Mouse (Mus musculus): ENCODE data around the gene Xxylt1. TPM values are rescaled to one million over a fixed set of nuclear protein-coding genes. Genes with fewer than 3 reads are reported as not detected.
A peak's percentile ranks its signal among the peaks of the same experiment; 100 is the strongest.

Xxylt1 gene
- 11.9 and 12.5 TPM in 2 replicates for polyA plus RNA-seq (2015; fragmentation: Nextera tagmentation; extraction: Ambion mirVana)

DNA sequence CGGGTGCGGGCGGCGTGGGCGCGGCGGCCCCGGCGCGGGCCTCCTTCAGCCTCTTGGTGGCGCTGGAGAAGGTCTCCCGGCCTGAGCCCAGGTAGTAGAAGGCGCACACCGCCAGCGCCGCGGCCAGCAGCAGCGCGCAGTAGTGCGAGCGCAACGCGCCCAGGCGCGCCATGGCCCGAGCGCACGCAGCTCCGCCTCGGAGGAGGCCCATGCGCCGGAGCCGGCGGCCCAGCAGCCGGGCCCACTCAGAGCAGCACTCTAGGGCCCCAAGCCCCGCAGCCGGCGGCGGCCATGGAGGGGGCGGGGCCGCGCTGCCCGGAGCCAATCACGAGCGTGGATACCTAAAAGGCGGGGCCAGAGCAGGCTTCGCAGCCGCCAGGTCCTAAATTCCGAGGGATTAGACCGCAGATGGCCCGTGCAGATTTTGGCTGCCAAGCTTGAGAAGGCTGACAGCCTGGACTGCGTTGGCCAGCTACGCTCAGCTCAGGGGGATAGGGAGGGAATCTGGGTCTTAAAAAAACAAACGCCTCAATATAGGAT lies at the start of gene Xxylt1:
Xxylt1 (minus strand) TSS at position 308 of the 540 bp plus-strand sequence.
- H3K9ac ChIP-seq = peak within 1 kb of the TSS; percentile 81
- peak within 1 kb of the TSS; percentile 96 for H3K27ac ChIP-seq
- no peaks in the 10 kb centered on the region for H3K36me3 ChIP-seq (replicated peaks)
- ATAC-seq (replicated peaks) = peak; percentile 99
- WGBS = under 1% methylated on average over 54 of the region's 54 CpGs
- H3K27me3 ChIP-seq (replicated peaks) = no peaks in the 10 kb centered on the region
- peak within 1 kb of the TSS; percentile 87 for H3K4me2 ChIP-seq
- H3K4me3 ChIP-seq = peak within 1 kb of the TSS; percentile 97
- H3K4me1 ChIP-seq = peaks cover 19% of the 10 kb centered on the region
- H3K9me3 ChIP-seq = no peaks in the 10 kb centered on the region

DNA sequence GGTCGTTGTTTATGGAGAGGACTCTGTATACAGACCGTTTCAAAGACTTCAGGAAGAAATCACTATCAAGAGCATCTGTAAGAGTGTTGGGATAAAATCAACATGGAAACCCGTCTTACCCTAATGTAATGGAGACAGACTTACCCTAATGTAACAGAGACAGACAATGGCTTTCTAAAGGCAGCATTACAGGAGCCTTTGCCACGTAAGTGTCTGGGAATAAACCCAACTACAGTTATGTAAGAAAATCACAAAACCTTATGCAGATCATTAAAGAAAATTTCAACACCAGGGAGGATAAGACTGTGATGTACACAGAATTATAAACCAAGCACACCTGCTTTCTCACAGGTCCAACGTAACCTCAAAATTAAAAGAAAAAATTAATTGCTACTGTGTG lies 46.9 kb upstream of the Xxylt1 start:
- H3K36me3 ChIP-seq (replicated peaks) = 0 out of 2 replicates have a peak, but pooled peaks cover 3% of the 10 kb centered on the region
- H3K9ac ChIP-seq = no peak overlapping the region
- H3K4me3 ChIP-seq = no peak overlapping the region
- no peak overlapping the region for H3K4me2 ChIP-seq
- H3K27me3 ChIP-seq (replicated peaks) = no peaks in the 10 kb centered on the region
- ATAC-seq (replicated peaks) = no peak
- H3K4me1 ChIP-seq = no peaks in the 10 kb centered on the region
- H3K9me3 ChIP-seq = no peaks in the 10 kb centered on the region
- WGBS = 90% methylated on average over 5 of the region's 5 CpGs
- no peak overlapping the region for H3K27ac ChIP-seq

DNA sequence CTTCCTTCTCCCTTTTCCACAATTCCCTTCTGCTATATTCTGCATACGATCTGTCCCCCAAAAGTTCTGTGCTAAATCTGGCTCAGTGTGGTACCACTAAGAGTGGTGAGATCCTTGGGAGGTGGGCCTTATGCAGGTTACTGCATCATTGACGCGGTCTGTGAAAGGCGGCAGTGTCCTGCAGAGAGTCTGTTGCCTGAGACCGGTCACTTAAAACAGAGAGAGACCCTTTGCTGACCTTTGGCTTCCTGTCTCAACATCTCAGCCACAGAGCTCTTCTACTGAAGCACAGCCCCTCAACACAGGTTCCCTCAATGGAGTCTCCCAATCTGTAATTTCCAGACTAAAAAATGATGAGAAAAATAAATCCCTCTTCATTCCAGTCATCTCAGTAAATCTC lies 43.8 kb upstream of the Xxylt1 start:
- Histone ChIP-seq H3K36me3 (replicated peaks) (0 out of 2 replicates have a peak, but pooled peaks cover 5% of the 10 kb centered on the region), H3K27me3 (replicated peaks) (no peaks in the 10 kb centered on the region), H3K4me1 (no peaks in the 10 kb centered on the region), H3K27ac (no peak overlapping the region), H3K4me2 (no peak overlapping the region), H3K9ac (no peak overlapping the region), H3K9me3 (no peaks in the 10 kb centered on the region), H3K4me3 (no peak overlapping the region)
- ATAC-seq (replicated peaks) = no peak
- WGBS = 77% methylated on average over 5 of the region's 5 CpGs

DNA sequence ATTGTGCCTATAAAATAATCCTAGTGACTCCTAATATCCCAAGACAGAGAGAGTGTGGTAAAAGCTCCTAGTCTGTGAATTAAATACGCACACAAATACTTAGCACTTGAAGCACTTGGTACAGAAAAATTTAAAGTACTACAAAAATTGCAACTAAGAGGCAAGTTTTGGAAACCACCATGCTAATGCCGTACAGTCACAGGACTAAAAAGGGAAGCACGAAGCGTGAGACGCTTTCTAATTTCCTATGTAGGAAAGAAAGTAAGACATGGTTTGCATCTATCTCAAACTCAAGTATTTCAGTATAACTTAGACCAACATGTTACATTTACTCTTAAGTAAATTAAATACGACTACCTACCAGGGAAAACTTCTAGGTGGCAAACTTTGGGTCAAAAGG lies 40.4 kb upstream of the Xxylt1 start:
- H3K4me3 ChIP-seq = no peak overlapping the region
- no peaks in the 10 kb centered on the region for H3K9me3 ChIP-seq
- WGBS = 98% methylated on average over 6 of the region's 6 CpGs
- H3K4me2 ChIP-seq = no peak overlapping the region
- H3K36me3 ChIP-seq (replicated peaks) = 0 out of 2 replicates have a peak, but pooled peaks cover 2% of the 10 kb centered on the region
- no peak overlapping the region for H3K9ac ChIP-seq
- ATAC-seq (replicated peaks) = no peak
- no peaks in the 10 kb centered on the region for H3K27me3 ChIP-seq (replicated peaks)
- no peaks in the 10 kb centered on the region for H3K4me1 ChIP-seq
- H3K27ac ChIP-seq = no peak overlapping the region

DNA sequence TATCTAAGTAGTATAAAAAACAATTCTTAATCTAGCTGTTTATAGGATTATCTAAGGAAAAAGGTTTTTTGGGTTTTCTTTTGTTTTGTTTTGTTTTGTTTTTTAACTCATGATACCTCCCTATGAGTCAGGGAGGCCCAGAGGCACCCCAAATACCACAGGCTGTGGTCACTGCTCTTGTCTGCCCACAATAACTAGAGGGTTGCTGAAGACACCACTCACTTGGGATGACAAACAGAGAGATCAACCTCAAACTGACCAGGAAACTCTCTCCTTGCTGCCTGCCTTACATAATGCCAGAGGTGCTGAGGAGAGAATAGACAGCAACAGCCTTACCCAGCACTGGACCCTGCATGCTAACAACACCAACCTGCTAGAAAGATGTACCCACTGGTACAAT lies 32.4 kb upstream of the Xxylt1 start:
- no peak overlapping the region for H3K4me3 ChIP-seq
- no peak for ATAC-seq (replicated peaks)
- no peaks in the 10 kb centered on the region for H3K27me3 ChIP-seq (replicated peaks)
- no peak overlapping the region for H3K4me2 ChIP-seq
- no peaks in the 10 kb centered on the region for H3K9me3 ChIP-seq
- H3K36me3 ChIP-seq (replicated peaks) = peaks cover 21% of the 10 kb centered on the region
- H3K4me1 ChIP-seq = no peaks in the 10 kb centered on the region
- H3K27ac ChIP-seq = no peak overlapping the region
- no peak overlapping the region for H3K9ac ChIP-seq

DNA sequence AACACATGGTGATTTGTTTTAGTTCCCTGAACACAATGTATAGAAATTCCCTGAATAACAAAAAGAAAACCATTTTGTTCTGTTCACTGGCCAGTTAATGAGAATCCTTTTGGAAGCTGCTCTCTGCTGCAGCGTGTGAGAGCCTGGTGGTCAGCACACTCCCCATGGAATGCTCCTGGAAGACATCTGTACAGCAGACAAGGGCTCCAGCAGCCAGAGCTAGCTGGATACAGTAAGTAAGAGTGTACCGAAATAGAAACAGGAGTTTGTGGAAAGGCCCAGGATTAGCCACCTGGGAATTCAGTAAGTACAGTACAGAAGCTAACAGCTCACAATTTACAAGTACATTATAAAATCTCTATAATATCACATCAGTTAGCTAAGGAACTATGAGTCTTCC lies 20.1 kb upstream of the Xxylt1 start:
- H3K9me3 ChIP-seq = no peaks in the 10 kb centered on the region
- H3K27me3 ChIP-seq (replicated peaks) = no peaks in the 10 kb centered on the region
- no peak overlapping the region for H3K27ac ChIP-seq
- no peak for ATAC-seq (replicated peaks)
- H3K9ac ChIP-seq = no peak overlapping the region
- H3K4me2 ChIP-seq = no peak overlapping the region
- peaks cover 22% of the 10 kb centered on the region; the same call in 1 of the 2 replicates for H3K36me3 ChIP-seq (replicated peaks)
- H3K4me3 ChIP-seq = no peak overlapping the region
- 73% methylated on average over 2 of the region's 2 CpGs for WGBS
- H3K4me1 ChIP-seq = no peaks in the 10 kb centered on the region

DNA sequence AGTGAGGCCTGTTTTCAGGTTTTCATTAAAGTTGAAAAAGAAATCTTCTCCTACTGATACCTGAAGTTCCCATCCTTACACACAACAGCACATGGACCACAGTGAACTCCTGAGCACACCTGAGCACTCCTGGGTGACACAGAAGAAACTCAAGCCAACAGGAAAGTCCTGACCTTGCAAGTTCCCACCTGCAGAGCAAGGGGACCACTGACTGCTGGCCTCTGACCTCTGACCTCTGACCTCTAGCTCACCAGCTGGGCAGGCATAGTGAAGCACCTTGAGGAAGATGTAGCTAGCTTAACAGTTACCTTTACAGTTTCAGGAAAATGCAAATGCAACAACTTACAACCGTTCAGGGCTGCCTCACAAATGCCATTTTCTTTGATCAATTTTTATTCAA lies 18.7 kb upstream of the Xxylt1 start:
- H3K36me3 ChIP-seq (replicated peaks) = peaks cover 22% of the 10 kb centered on the region; the same call in 1 of the 2 replicates
- ATAC-seq (replicated peaks) = no peak
- WGBS = 86% methylated on average over 1 of the region's 1 CpGs

DNA sequence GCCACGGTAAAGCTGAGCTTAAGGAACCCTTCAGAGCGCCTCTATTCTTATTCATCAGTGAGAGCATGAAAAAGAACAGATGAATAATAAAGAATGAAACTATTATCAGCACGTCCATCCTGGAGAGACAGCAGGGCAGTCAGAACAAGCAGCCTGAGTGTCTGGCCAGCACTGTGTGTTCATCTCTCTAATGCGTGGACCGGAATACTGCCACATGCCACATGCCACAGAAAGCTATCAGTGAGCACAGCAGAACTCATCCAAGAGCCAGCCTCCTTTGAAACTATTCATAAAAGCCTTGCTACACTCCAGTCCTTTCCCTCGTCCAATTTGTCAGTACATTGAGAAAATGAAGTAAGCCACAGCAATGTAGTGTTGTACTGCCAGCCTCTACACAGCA lies 12.8 kb upstream of the Xxylt1 start:
- 43% methylated on average over 6 of the region's 6 CpGs for WGBS
- Histone ChIP-seq H3K4me3 (no peak overlapping the region), H3K9me3 (no peaks in the 10 kb centered on the region), H3K9ac (no peak overlapping the region), H3K36me3 (replicated peaks) (0 out of 2 replicates have a peak, but pooled peaks cover under 1% of the 10 kb centered on the region), H3K4me2 (no peak overlapping the region), H3K4me1 (no peaks in the 10 kb centered on the region), H3K27me3 (replicated peaks) (no peaks in the 10 kb centered on the region), H3K27ac (no peak overlapping the region)
- no peak for ATAC-seq (replicated peaks)

More for the DNA sequence above, 18.7 kb upstream of the Xxylt1 start:
- no peak overlapping the region for H3K4me2 ChIP-seq
- no peaks in the 10 kb centered on the region for H3K4me1 ChIP-seq
- no peaks in the 10 kb centered on the region for H3K27me3 ChIP-seq (replicated peaks)
- no peak overlapping the region for H3K27ac ChIP-seq
- no peak overlapping the region for H3K4me3 ChIP-seq
- no peaks in the 10 kb centered on the region for H3K9me3 ChIP-seq
- H3K9ac ChIP-seq = no peak overlapping the region

DNA sequence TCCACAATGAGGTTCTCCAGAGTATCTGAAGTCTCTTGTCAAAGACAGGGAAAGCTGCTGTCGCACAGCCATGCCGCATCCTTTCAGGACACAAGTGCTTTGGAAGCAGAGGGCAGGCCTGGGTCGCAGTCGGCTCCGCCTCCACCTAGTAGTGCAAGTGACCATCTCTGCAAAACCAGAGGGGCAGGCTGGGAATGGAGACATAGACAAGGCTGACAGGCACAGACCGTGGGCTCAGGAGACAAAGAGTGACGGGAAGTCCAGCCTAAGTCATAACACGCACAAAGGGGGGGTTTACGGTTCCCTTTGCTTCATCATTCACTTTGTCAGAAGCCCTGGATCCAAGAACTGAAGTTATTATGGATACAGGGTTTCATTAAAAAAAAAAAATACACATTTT lies 12.0 kb upstream of the Xxylt1 start:
- Histone ChIP-seq H3K4me3 (no peak overlapping the region), H3K4me2 (no peak overlapping the region), H3K9ac (no peak overlapping the region), H3K27me3 (replicated peaks) (no peaks in the 10 kb centered on the region), H3K9me3 (no peaks in the 10 kb centered on the region), H3K4me1 (no peaks in the 10 kb centered on the region), H3K36me3 (replicated peaks) (no peaks in the 10 kb centered on the region), H3K27ac (no peak overlapping the region)
- WGBS = 32% methylated on average over 9 of the region's 9 CpGs
- ATAC-seq (replicated peaks) = no peak

DNA sequence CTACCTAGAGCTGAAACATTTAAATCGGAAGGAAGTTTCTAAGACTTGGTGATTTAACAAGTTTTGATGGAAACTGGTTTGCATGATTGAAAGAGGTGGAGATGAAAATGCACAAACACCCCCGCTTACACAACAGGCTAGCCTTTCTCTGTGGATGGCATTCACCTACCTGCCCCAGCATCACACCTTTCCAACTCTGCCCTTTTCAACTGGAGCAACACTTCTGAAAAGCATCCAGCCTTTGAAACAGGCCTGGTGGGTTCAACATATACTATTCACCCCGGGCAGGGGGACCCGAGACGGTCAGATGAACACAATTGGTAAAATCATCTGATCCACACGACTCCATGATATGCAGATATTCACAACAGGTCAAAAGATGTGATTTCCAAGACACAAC lies 659 bp upstream of the Xxylt1 start:
- Histone ChIP-seq H3K36me3 (replicated peaks) (no peaks in the 10 kb centered on the region), H3K27ac (no peak overlapping the region), H3K9ac (no peak overlapping the region), H3K9me3 (no peaks in the 10 kb centered on the region), H3K4me2 (peak overlapping the region; percentile 87; the same call in 1 of the 2 replicates), H3K4me3 (no peak overlapping the region), H3K4me1 (peaks cover 19% of the 10 kb centered on the region), H3K27me3 (replicated peaks) (no peaks in the 10 kb centered on the region)
- no peak for ATAC-seq (replicated peaks)
- 64% methylated on average over 6 of the region's 6 CpGs for WGBS

DNA sequence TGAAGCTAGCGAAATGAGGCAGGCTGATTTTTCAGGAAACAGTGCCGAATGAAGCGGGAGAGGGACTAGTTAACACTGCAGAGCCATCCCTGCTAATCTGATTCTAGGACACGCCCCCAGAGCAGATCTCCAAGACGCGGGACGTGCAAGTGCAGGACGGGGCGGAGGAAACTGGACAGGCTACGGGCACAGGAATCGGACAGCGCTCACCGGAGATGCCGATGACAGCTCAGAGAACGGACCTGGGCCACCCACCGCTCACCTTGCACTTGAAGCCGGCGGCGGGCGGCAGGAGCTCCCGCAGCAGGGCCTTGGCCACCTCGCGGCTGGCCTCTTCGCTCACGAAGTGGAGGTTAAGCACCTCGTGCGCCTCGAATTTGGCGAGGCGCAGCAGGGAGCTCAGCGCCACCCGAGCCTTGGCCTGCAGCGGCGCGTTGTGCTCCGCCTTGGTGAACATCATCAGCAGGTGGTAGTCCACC lies 620 bp downstream of the Xxylt1 start:
- Histone ChIP-seq H3K9me3 (no peaks in the 10 kb centered on the region), H3K27me3 (replicated peaks) (no peaks in the 10 kb centered on the region), H3K9ac (peak overlapping the region; percentile 81), H3K4me1 (peaks cover 19% of the 10 kb centered on the region), H3K4me2 (peak overlapping the region; percentile 87), H3K27ac (peak overlapping the region; percentile 96), H3K4me3 (peak overlapping the region; percentile 97), H3K36me3 (replicated peaks) (no peaks in the 10 kb centered on the region)
- under 1% methylated on average over 36 of the region's 36 CpGs for WGBS
- ATAC-seq (replicated peaks) = peak; percentile 85

DNA sequence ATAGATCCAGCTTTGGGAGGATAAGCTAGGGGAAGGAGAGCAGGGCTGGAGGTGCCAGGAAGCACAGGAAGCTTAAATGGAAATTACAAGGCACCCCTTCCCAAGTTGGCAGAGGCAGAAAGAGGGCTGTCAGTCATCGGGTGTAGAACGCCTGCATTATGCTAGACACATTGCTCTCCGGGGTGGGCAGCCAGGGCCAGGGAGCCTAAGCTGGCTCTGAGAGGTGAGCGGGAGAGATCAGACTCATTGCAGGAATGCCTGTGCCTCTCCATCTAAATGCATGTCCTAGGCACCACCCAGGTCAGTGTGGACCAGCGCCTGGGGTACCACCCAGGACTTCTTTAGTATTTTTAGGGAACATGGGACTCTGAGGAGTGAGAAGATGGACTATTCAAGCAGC lies 3.8 kb downstream of the Xxylt1 start:
- Histone ChIP-seq H3K4me2 (no peak overlapping the region), H3K27me3 (replicated peaks) (no peaks in the 10 kb centered on the region), H3K4me3 (no peak overlapping the region), H3K4me1 (peaks cover 19% of the 10 kb centered on the region), H3K9ac (no peak overlapping the region), H3K27ac (no peak overlapping the region), H3K36me3 (replicated peaks) (no peaks in the 10 kb centered on the region), H3K9me3 (no peaks in the 10 kb centered on the region)
- 95% methylated on average over 5 of the region's 5 CpGs for WGBS
- ATAC-seq (replicated peaks) = no peak

DNA sequence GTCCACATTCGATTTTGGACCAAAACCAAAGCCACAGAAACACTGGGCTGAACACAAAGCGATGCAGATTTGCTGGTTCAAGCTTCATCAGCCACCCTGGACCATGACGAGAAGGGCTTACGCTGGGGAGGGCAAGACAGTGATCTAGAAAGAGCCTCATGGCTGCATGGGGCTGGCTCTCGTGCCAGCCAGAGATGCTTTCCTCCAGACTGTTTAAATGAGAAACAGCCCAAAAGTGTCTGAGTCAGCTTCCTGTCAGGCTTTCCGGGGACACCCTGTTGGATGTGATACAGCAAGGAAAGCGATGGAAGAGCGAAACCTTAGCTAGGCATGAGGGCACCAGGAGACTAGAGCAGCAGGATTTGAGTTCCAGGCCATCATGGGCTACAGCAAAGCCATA lies 4.8 kb downstream of the Xxylt1 start:
- Histone ChIP-seq H3K4me3 (no peak overlapping the region), H3K9me3 (no peaks in the 10 kb centered on the region), H3K9ac (no peak overlapping the region), H3K4me1 (peaks cover 15% of the 10 kb centered on the region), H3K27ac (no peak overlapping the region), H3K36me3 (replicated peaks) (no peaks in the 10 kb centered on the region), H3K27me3 (replicated peaks) (no peaks in the 10 kb centered on the region), H3K4me2 (no peak overlapping the region)
- WGBS = 89% methylated on average over 8 of the region's 8 CpGs
- no peak for ATAC-seq (replicated peaks)

Data from midbrain, embryonic 15.5 days (tissue).